Comparison of ENCODE assay signal across 10 mouse cellular contexts in genomic region chr3:88500655-88501365, GRCm38 (mm10). TPM values are rescaled to one million over a fixed set of nuclear protein-coding genes. Genes with fewer than 3 reads are reported as not detected.
DNase-seq lines count a peak whose midpoint lies in the region; ATAC-seq and TF ChIP-seq lines count a peak whose summit lies in the region.
"Had no signal": no experiment of that assay in that cellular context is flagged by ENCODE, and none has a peak within 500 bp of the region (broad histone marks: within the 10 kb centered on the region; RNA-seq: fewer than 3 reads in every experiment).

No protein-coding gene starts in this region.

- no peaks in the 10 kb centered on the region for H3K9me3 ChIP-seq in heart, embryonic 12.5 days (replicated peaks)
- no peaks in the 10 kb centered on the region for H3K9me3 ChIP-seq in G1E (replicated peaks)
- no peaks in the 10 kb centered on the region for H3K9me3 ChIP-seq in hindbrain, postnatal 0 days (ENCODE audit: low read length)
- H3K9me3 ChIP-seq in liver, embryonic 11.5 days (ENCODE audit: control insufficient read depth, low read length), result no peaks in the 10 kb centered on the region

- DNase-seq in heart, postnatal 25 days (ENCODE audit: low spot score), result no peak
- DNase-seq in G1E (ENCODE audit: low spot score), result no peak
- DNase-seq in hindbrain, postnatal 0 days (ENCODE audit: low spot score), result no peak
- no peak for DNase-seq in liver, embryonic 11.5 days (ENCODE audit: low spot score)
- DNase-seq in left cerebral cortex, adult 11 months (ENCODE audit: low spot score), result no peak
- no peak for DNase-seq in cerebellum, adult 11-12 months
- DNase-seq: thymus, postnatal 36 days had no signal

- no peak for ATAC-seq in heart, embryonic 12.5 days (ENCODE audit: insufficient number of reproducible peaks, low FRiP score)
- no peak for ATAC-seq in G1E (ENCODE audit: extremely low read depth, insufficient number of reproducible peaks, low FRiP score, poor library complexity, severe bottlenecking)
- no peak for ATAC-seq in hindbrain, postnatal 0 days
- ATAC-seq in liver, embryonic 11.5 days (replicated peaks; ENCODE audit: low FRiP score), result no peak
- ATAC-seq in monocyte, adult 5-6 weeks (replicated peaks; ENCODE audit: insufficient number of reproducible peaks, low FRiP score, low TSS enrichment, poor library complexity, severe bottlenecking), result no peak

- peaks cover 53% of the 10 kb centered on the region for H3K4me1 ChIP-seq in heart, embryonic 12.5 days (replicated peaks)
- peaks cover 87% of the 10 kb centered on the region for H3K4me1 ChIP-seq in G1E (ENCODE audit: insufficient read depth, low read depth, low read length)
- peaks cover 18% of the 10 kb centered on the region for H3K4me1 ChIP-seq in hindbrain, postnatal 0 days (ENCODE audit: insufficient read depth, low read length)
- H3K4me1 ChIP-seq in liver, embryonic 11.5 days (replicated peaks; ENCODE audit: control insufficient read depth, insufficient read depth, low read length), result peaks cover 55% of the 10 kb centered on the region

- no peak for TF ChIP-seq CTCF in G1E (IDR thresholded peaks at IDR 0.05; ENCODE audit: low read depth, low read length)
- no peak for TF ChIP-seq CTCF in hindbrain, postnatal 0 days (IDR thresholded peaks at IDR 0.05; ENCODE audit: low read depth)

- no peak overlapping the region; the same call in 1 of the 2 replicates for H3K27ac ChIP-seq in heart, embryonic 12.5 days (ENCODE audit: poor library complexity, severe bottlenecking)
- no peak overlapping the region for H3K27ac ChIP-seq in hindbrain, postnatal 0 days
- H3K27ac ChIP-seq in liver, embryonic 11.5 days (ENCODE audit: low read depth, low read length), result peak overlapping the region; percentile 54

- no peaks in the 10 kb centered on the region for H3K27me3 ChIP-seq in heart, embryonic 12.5 days (replicated peaks)
- H3K27me3 ChIP-seq in G1E (ENCODE audit: insufficient read depth, low read length), result no peaks in the 10 kb centered on the region
- H3K27me3 ChIP-seq in hindbrain, postnatal 0 days (ENCODE audit: insufficient read depth, low read length), result no peaks in the 10 kb centered on the region
- no peaks in the 10 kb centered on the region for H3K27me3 ChIP-seq in liver, embryonic 11.5 days (replicated peaks; ENCODE audit: control insufficient read depth, insufficient read depth, low read length)

- intact Hi-C loops in heart, postnatal 25 days (cut with DNase I), result no loop called here

- 57% methylated on average over 4 of the region's 4 CpGs for WGBS in heart, embryonic 12.5 days
- WGBS in hindbrain, postnatal 0 days, result 47% methylated on average over 4 of the region's 4 CpGs
- 53% methylated on average over 4 of the region's 4 CpGs for WGBS in liver, embryonic 11.5 days

- H3K4me3 ChIP-seq in heart, embryonic 12.5 days, result peak overlapping the region; percentile 68
- peak overlapping the region; percentile 89; the same call in 1 of the 2 replicates for H3K4me3 ChIP-seq in G1E (ENCODE audit: low read depth, low read length)
- H3K4me3 ChIP-seq in hindbrain, postnatal 0 days (ENCODE audit: low read length), result no peak overlapping the region
- peak overlapping the region; percentile 94 for H3K4me3 ChIP-seq in liver, embryonic 11.5 days (ENCODE audit: low read depth, low read length)

- H3K36me3 ChIP-seq in heart, embryonic 12.5 days, result 0 out of 2 replicates have a peak, but pooled peaks cover 4% of the 10 kb centered on the region
- peaks cover 48% of the 10 kb centered on the region for H3K36me3 ChIP-seq in G1E (replicated peaks)
- no peaks in the 10 kb centered on the region for H3K36me3 ChIP-seq in hindbrain, postnatal 0 days (ENCODE audit: insufficient read depth, low read length)
- H3K36me3 ChIP-seq in liver, embryonic 11.5 days (ENCODE audit: control insufficient read depth, insufficient read depth, low read length), result no peaks in the 10 kb centered on the region; the same call in 1 of the 2 replicates

- peak overlapping the region; percentile 87 for H3K4me2 ChIP-seq in heart, embryonic 12.5 days
- peak overlapping the region; percentile 90 for H3K4me2 ChIP-seq in hindbrain, postnatal 0 days (ENCODE audit: low read depth, low read length)
- H3K4me2 ChIP-seq in liver, embryonic 11.5 days, result peak overlapping the region; percentile 99

- no peak overlapping the region; the same call in 1 of the 2 replicates for H3K9ac ChIP-seq in heart, embryonic 12.5 days
- H3K9ac ChIP-seq in hindbrain, postnatal 0 days (replicated peaks; ENCODE audit: low read length), result no peak overlapping the region
- H3K9ac ChIP-seq in liver, embryonic 11.5 days (ENCODE audit: low read depth, low read length), result peak overlapping the region; percentile 97

RNA-seq across cellular contexts. Expression of gene Lmna, which starts 8.9 kb away (rescaled TPM):
- polyA plus RNA-seq in heart, embryonic 12.5 days (2016; fragmentation: Nextera tagmentation; extraction: Ambion mirVana), result 108 and 113 TPM in 2 replicates
- total RNA-seq in heart, postnatal 25 days (2021), result 100 to 1,000 TPM; 121 to 132 TPM
- total RNA-seq in G1E (2014; fragmentation: Nextera tagmentation) (69.3 and 72.1 TPM in 2 replicates), G1E (2017) (96.4 and 98.2 TPM in 2 replicates)
- polyA plus RNA-seq in G1E (2012), result 336 and 381 TPM in 2 replicates
- total RNA-seq in hindbrain, postnatal 0 days (2014; rRNA removed), result 59.7 and 60.8 TPM in 2 replicates
- polyA plus RNA-seq in hindbrain, postnatal 0 days (2015; fragmentation: Nextera tagmentation; extraction: Ambion mirVana), result 59.1 and 61.1 TPM in 2 replicates
- polyA plus RNA-seq in liver, embryonic 11.5 days (2014; fragmentation: Nextera tagmentation; extraction: Ambion mirVana), result 155 and 157 TPM in 2 replicates
- total RNA-seq in monocyte, adult 5-6 weeks (2017), result 28.1 to 43.4 TPM (median 40.8 TPM) in 3 replicates

RNA-seq across cellular contexts. Expression of gene Mex3a, which starts 31.4 kb away (rescaled TPM):
- polyA plus RNA-seq in heart, embryonic 12.5 days (2016; fragmentation: Nextera tagmentation; extraction: Ambion mirVana), result 11.8 and 13.9 TPM in 2 replicates
- under 1 TPM; 0.39 to 0.61 TPM for total RNA-seq in heart, postnatal 25 days (2021)
- total RNA-seq in G1E (2014; fragmentation: Nextera tagmentation), result 6.2 and 8.2 TPM in 2 replicates
- total RNA-seq in G1E (2017), result 1.7 and 2.0 TPM in 2 replicates
- polyA plus RNA-seq in G1E (2012), result 9.0 and 9.6 TPM in 2 replicates
- total RNA-seq in hindbrain, postnatal 0 days (2014; rRNA removed), result 52.3 and 54.5 TPM in 2 replicates
- polyA plus RNA-seq in hindbrain, postnatal 0 days (2015; fragmentation: Nextera tagmentation; extraction: Ambion mirVana), result 13.9 and 15.3 TPM in 2 replicates
- polyA plus RNA-seq in liver, embryonic 11.5 days (2014; fragmentation: Nextera tagmentation; extraction: Ambion mirVana), result 9.4 and 10.2 TPM in 2 replicates
- 0.19 to 0.39 TPM in 2 of 3 replicates, not detected in the other for total RNA-seq in monocyte, adult 5-6 weeks (2017)

RNA-seq across cellular contexts. Expression of gene Sema4a, which starts 39.8 kb away (rescaled TPM):
- 0.92 and 1.3 TPM in 2 replicates for polyA plus RNA-seq in heart, embryonic 12.5 days (2016; fragmentation: Nextera tagmentation; extraction: Ambion mirVana)
- 1 to 10 TPM; 1.9 to 3.7 TPM for total RNA-seq in heart, postnatal 25 days (2021)
- total RNA-seq in G1E (2014; fragmentation: Nextera tagmentation) (1.1 TPM in 1 of 2 replicates, not detected in the other), G1E (2017) (0.23 and 0.66 TPM in 2 replicates)
- 1.3 and 1.7 TPM in 2 replicates for polyA plus RNA-seq in G1E (2012)
- 39.4 and 45.2 TPM in 2 replicates for total RNA-seq in hindbrain, postnatal 0 days (2014; rRNA removed)
- polyA plus RNA-seq in hindbrain, postnatal 0 days (2015; fragmentation: Nextera tagmentation; extraction: Ambion mirVana), result 25.4 and 26.5 TPM in 2 replicates
- polyA plus RNA-seq in liver, embryonic 11.5 days (2014; fragmentation: Nextera tagmentation; extraction: Ambion mirVana), result 14.3 and 19.0 TPM in 2 replicates
- 41.3 to 161 TPM (median 62.1 TPM) in 3 replicates for total RNA-seq in monocyte, adult 5-6 weeks (2017)

RNA-seq across cellular contexts. Expression of gene Rab25, which starts 47.3 kb away (rescaled TPM):
- 0.55 TPM in 1 of 2 replicates, not detected in the other for polyA plus RNA-seq in heart, embryonic 12.5 days (2016; fragmentation: Nextera tagmentation; extraction: Ambion mirVana)
- not detected for total RNA-seq in heart, postnatal 25 days (2021)
- total RNA-seq in G1E (2014; fragmentation: Nextera tagmentation) (1.6 and 4.5 TPM in 2 replicates), G1E (2017) (0.35 TPM in 1 of 2 replicates, not detected in the other)
- 0.67 and 0.88 TPM in 2 replicates for polyA plus RNA-seq in G1E (2012)
- total RNA-seq in hindbrain, postnatal 0 days (2014; rRNA removed), result not detected in 2 replicates
- polyA plus RNA-seq in hindbrain, postnatal 0 days (2015; fragmentation: Nextera tagmentation; extraction: Ambion mirVana), result 0.44 and 1.3 TPM in 2 replicates
- 1.1 and 1.2 TPM in 2 replicates for polyA plus RNA-seq in liver, embryonic 11.5 days (2014; fragmentation: Nextera tagmentation; extraction: Ambion mirVana)
- 0.97 TPM in 1 of 3 replicates, not detected in the others for total RNA-seq in monocyte, adult 5-6 weeks (2017)
- polyA plus RNA-seq: neural tube, embryonic 14.5 days had no signal

RNA-seq across cellular contexts. Expression of gene Lamtor2, which starts 52.1 kb away (rescaled TPM):
- 108 and 114 TPM in 2 replicates for polyA plus RNA-seq in heart, embryonic 12.5 days (2016; fragmentation: Nextera tagmentation; extraction: Ambion mirVana)
- 10 to 100 TPM; 84.2 to 92.5 TPM for total RNA-seq in heart, postnatal 25 days (2021)
- total RNA-seq in G1E (2014; fragmentation: Nextera tagmentation), result 44.7 and 64.5 TPM in 2 replicates
- total RNA-seq in G1E (2017), result 97.5 and 98.0 TPM in 2 replicates
- polyA plus RNA-seq in G1E (2012), result 96.1 and 182 TPM in 2 replicates
- 45.1 and 59.2 TPM in 2 replicates for total RNA-seq in hindbrain, postnatal 0 days (2014; rRNA removed)
- polyA plus RNA-seq in hindbrain, postnatal 0 days (2015; fragmentation: Nextera tagmentation; extraction: Ambion mirVana), result 189 and 198 TPM in 2 replicates
- polyA plus RNA-seq in liver, embryonic 11.5 days (2014; fragmentation: Nextera tagmentation; extraction: Ambion mirVana), result 111 and 120 TPM in 2 replicates
- 61.5 to 63.7 TPM (median 63.2 TPM) in 3 replicates for total RNA-seq in monocyte, adult 5-6 weeks (2017)
